Mouse (Mus musculus): Measurements from ENCODE around the gene Timmdc1.
"Not testable (repeated sequence)": the region's sequence is repeated elsewhere in the genome, so short reads cannot be mapped to it uniquely, and the experiment has no call there.

Timmdc1 gene

DNA sequence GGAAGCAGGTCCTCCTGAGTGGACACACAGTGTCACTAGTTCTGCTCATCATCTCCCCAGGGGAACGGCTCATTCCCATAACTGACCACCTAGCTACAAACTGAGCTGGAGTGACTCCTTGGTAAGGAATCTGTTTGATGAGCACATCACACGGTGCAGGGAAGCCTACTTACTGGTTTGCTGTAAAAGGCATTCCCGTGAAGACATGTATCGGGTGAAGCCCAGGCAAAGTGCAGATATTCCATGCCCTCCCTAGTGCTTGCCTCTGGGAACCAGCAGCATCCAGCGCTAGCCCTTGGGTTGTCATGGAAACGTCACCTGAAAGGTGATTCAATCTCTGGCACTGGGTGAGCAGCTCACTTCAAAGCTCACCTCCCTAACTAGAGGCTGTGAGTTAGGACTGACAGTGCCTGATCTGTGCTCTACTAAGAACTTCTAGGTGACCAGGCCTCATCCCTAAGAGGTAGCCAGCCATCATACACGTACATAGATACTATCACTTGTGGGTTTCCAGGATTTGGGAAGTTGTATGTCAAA is 25.8 kb downstream of the Timmdc1 start:
- no peak for DNase-seq (ENCODE audit: low read depth, low spot score)

DNA sequence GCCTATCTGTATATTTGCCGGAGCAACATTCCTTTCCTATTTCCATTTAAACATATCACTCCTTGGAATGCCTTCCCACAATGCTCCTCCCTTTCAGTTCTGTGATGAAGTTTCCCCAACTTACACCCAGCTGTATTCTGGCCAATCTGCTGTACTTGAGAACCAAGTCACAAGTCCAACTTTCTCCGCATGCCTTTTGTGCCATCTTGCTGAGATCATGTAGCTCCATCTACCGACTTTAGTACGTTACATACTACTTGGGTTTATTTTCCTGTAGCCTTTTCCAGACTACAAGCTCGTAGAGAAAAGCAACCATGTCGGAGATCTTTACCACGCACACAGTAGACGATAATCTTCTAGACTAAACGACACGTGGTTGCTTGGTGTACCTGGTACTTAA is 28.6 kb downstream of the Timmdc1 start:
- peak; percentile 22 for DNase-seq (ENCODE audit: low read depth, low spot score)

DNA sequence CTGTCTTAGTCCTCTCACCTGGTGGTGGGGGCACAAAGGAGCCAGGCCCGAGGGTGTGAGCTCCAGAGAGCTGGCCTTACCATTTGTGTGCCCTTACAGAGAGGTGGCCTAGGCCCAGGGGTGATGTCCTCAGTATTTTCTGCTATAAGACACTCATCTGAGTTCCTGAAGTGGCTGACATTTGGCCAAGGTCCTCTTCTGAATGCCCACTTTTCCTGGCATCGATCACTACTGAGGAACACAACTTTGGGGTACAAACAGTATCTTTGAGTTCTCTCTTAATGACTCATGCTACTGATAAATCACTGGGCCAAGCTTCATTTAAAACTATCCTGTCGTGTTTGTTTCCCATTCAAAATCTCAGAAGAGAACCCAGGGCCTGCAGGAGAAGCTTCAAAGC is 29.9 kb downstream of the Timmdc1 start:
- no peak for DNase-seq (ENCODE audit: low read depth, low spot score)

DNA sequence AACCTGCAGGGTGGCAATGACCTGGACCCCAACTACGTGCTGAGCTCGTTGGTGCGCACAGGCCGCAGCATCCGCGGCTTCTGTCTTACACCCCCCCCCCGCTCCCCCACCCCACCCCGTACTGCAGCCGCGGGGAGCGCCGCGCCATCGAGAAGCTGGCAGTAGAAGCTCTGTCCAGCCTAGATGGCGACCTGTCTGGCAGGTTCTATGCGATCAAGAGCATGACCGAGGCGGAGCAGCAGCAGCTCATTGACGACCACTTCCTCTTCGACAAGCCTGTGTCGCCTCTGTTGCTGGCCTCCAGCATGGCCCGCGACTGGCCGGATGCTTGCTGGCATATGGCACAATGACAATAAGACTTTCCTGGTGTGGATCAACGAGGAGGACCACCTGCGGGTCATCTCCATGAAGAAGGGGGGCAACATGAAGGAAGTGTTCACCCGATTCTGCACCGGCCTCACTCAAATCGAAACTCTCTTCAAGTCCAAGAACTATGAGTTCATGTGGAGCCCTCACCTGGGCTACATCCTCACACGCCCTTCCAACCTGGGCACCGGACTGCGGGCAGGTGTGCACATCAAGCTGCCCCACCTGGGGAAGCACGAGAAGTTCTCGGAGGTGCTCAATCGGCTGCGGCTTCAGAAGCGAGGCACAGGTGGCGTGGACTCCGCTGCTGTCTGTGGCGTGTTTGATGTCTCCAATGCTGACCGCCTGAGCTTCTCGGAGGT is 38.7 kb downstream of the Timmdc1 start:
- no peak for DNase-seq (ENCODE audit: low read depth, low spot score)

DNA sequence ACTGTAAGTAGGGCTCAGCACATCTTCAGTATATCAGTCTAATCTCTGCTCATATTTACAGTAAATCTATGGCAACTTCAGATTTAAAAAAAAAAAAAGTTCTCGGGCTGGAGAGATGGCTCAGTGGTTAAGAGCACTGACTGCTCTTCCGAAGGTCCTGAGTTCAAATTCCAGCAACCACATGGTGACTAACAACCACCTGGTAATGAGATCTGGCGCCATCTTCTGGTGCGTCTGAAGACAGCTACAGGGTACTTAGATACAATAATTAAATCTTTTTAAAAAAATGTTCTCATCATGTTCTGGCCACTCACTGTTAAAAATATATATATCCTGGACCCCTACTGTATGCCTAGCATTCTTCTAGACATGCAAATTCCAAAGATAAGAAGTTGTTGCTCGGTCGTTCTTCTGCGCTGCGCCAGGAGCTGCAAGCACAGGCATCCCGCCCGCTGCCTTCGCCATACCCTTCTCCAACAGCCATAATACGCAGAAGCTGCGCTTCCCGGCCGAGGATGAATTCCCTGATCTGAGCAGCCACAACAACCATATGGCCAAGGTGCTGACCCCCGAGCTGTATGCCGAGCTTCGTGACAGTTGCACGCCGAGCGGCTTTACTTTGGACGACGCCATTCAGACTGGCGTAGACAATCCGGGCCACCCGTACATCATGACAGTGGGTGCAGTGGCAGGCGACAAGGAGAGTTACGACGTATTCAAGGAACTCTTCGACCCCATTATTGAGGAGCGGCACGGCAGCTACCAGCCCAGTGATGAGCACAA is 39.5 kb downstream of the Timmdc1 start:
- peak; percentile 18 for DNase-seq (ENCODE audit: low read depth, low spot score)

DNA sequence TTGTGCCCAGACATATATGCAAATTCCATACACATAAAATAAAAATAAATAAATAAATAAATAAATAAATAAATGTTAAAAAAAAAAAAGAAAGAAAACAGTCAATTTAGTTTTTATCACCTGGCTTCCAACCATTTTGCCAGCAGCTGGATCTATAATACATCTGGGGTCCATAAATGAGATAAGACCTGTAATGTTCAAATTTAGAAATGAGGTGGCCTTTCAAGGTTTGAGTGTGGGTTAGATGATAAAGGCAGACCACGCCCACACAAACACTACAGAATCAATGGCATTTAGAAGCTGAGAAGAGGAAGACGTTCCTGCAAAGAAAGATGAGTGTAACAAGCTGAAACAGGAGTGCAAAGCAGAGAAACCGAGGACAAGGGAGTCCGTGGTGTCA is 41.1 kb downstream of the Timmdc1 start:
- DNase-seq (ENCODE audit: low read depth, low spot score), result no peak

DNA sequence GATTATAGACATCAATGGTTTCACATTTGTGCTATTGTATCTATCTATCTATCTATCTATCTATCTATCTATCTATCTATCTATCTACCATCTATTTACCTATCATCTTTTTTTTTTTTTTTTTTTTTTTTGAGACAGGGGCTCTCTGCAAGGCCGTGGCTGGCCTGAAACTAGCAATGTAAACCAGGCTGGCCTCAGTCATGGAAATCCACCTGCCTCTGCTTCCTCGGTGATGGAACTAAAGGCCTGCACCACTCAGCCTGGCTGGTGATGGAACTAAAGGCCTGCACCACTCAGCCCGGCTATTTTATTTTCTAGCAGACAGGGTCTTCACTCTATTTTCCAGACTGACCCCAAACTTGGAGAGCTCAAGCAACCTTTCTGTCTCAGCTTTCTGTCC is 44.2 kb downstream of the Timmdc1 start:
- DNase-seq (ENCODE audit: low read depth, low spot score), result no peak

DNA sequence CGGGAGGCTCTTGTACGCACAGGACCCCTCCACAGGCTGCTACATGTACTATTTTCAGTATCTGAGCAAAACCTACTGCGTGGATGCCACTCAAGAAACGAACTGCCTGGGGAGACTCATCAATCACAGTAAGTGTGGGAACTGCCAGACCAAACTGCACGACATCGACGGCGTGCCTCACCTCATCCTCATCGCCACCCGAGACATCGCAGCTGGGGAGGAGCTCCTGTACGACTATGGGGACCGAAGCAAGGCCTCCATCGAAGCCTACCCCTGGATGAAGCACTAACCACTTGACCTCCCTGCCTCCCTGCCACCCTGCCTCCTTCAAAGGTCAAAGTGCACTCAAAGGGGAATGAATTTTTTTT is 45.2 kb downstream of the Timmdc1 start:
- not testable (repeated sequence) for DNase-seq (ENCODE audit: low read depth, low spot score)

DNA sequence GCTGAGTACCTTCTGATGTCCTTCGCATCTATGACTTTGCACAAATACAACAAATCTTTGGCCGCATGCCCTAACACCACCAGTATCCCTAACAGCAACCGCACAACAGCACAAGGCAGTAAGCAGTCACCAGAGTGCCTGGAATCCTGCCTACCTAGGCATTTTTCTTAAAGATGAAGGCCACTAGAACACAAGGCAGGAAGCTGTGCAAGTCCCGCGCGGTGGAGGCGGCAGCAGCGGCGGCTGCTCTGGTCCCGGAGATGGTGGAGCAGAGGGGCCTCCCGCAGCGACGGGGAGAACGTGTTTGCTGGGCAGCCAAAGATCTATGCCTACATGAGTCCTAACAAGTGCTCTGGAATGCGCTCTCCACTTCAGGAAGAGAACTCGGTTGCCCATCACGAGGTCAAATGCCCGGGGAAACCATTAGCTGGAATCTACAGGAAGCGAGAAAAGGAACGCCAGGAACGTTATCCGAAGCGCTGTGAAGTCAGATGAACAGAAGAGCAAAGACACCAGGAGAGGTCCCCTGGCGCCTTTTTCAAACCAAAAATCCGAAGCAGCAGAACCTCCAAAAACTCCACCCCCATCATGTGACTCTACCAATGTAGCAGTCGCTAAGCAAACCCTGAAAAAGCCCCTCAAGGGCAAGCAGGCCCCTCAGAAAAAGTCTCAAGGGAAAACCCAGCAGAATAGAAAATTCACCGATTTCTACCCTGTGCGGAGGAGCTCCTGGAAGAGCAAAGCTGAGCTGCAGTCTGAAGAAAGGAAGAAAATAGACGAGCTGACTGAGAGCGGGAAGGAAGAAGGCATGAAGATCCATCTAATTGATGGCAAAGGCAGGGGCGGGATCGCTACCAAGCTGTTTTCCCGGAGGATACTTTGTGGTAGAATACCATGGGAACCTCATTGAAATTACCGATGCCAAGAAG is 45.9 kb downstream of the Timmdc1 start:
- peak; percentile 15 for DNase-seq (ENCODE audit: low read depth, low spot score)

DNA sequence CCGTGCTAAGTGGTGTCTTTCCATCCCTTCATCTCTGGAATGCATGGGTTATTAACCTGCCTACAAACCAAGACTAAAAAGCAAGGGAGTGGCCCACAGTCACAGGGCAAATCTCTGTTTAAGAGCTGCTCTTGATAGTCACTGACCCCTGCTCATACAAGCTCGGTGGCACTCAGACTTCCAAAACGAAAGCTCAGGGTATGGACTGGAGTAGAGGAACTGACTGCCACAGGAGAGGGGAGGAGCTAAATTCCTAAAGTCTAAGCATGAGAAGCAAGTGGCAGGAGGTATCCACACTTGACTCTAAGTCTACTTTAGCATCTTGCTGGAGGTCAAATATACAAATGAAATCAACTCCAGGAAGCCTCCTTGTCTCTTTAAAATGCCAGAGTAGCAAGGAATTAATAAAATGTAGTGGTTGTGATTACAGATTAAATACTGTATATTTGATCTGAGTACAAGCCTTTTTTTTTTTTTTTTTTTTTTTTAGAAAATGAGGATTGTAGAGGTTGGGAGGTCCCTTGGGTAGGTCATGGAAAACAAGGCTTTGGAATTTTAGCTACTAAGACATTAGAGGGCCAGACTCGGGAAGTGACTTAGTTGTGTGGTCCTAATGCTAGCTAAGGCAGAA is 46.7 kb downstream of the Timmdc1 start:
- no peak for DNase-seq (ENCODE audit: low read depth, low spot score)

DNA sequence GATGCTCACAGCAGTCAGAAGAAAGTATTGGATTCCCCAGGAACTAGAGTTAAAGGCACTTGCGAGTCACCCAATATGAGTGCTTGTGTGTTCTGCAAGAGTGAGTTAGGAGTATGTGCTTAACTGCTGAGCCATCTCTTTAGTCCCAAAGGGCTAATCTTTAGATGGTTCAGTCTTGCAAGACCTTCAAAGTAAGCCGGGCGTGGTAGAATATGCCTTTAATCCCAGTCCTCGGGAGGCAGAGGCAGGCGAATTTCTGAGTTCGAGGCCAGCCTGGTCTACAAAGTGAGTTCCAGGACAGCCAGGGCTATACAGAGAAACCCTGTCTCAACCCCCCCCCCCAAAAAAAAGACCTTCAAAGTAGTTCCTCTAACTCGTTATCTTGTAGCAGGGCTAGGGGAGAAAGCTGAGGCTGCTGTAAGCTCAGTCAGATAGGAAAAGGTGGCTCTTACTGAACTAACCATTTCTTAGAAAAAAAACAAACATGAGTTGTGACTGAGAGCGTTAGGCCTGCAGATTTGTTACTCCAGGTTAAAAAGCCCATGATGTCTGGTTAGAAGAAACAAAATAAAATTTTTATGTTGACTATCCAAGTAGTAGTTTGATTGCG is 47.7 kb downstream of the Timmdc1 start:
- DNase-seq (ENCODE audit: low read depth, low spot score), result no peak

DNA sequence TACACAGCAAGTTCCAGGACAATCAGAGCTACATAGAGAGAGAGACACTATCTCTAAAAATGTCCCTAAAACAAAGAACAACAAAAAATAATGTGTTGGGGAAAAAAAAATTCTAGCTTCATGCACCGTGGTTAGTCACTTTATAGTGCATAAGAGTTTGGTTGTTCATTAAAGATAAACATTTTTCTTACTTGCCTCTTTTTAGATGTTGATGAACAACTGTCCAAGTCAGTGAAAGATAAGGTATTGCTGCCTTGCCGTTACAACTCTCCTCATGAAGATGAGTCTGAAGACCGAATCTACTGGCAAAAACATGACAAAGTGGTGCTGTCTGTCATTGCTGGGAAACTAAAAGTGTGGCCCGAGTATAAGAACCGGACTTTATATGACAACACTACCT is 48.8 kb downstream of the Timmdc1 start:
- DNase-seq (ENCODE audit: low read depth, low spot score), result no peak

DNA sequence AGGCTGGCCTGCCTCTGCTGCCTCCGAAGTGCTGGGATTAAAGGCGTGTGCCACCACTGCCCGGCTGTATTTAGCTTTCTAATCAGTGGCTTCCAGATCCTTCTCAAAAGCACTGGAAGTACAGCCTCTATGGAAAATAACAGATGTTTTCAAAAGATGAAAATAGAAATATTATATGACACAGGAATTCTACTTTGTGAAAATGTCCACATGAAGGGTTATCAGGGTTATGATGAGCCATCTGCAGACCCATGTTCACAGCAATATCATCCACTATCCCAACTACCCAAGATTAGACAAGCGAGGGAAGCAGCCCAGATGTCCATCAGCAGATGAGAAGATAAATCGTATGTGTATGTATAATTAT is 50.0 kb downstream of the Timmdc1 start:
- no peak for DNase-seq (ENCODE audit: low read depth, low spot score)

DNA sequence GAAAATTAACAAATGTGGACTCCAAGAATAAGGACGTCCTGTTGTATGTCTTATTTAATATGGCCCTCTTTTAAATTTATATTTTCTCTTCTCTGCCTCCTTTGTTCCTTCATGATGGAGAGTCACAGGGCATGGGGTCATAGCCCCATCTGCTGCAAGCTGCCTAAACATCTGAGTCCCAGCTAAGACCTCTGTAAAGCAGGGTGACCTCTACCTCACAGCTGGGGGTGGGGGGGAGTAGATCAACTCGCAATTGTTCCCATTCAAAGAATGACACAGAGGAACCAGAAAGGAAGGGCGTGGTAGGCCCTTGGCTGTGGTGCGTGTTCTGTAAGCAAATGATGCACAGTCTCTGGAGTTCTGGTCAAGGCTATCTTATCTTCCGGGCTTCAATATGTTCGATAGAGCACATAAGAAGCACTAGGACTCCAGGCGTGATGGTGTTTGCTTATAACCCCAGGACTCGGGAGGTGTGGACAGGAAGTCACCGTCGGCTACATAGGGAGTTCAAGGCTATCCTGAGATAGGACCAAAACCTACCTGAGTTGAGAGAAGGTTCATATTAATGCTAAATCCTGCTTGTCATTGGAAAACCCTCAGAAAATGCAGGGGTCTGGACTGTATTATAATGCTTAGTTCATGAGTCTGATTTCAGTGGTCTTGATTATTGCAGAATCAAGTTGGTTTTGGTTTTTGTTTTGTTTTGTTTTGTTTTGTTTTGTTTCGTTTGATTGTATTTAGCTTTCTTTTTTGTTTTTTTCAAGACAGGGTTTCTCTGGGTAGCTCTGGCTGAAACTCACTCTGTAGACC is 50.6 kb downstream of the Timmdc1 start:
- DNase-seq (ENCODE audit: low read depth, low spot score), result no peak

DNA sequence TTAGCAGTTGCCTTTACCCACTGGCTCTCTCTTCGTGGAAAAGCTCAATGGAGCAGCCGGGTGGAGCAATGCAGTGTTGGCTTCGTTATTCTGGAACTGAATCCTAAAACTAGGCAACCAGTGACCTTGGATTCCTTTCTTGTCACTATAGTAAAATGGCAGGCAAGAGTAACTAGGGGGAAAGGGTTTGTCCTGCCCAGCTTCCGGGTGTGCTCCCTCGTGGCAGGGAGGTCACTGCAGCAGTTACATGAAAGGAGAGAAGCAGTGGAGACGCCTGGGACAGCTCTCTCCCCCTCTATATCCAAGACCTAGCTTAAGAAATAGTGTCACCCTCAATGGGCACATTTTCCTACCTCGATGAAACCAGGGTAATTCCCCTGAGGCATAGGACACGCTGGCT is 53.0 kb downstream of the Timmdc1 start:
- DNase-seq (ENCODE audit: low read depth, low spot score), result no peak

DNA sequence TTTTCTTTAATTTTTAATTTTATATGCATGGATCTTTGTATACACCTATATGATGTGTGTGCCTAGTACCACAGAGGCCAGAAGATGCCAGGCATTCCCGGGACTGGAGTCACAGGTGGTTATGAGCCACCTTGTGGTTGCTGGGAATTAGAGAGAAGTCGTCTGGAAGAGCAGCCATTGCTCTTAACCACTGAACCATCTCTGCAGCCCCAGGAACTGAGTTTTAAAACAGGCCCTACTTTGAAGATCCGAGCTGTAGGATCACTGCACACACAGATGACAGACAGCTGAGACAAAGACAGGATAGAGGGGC is 53.8 kb downstream of the Timmdc1 start:
- no peak for DNase-seq (ENCODE audit: low read depth, low spot score)

DNA sequence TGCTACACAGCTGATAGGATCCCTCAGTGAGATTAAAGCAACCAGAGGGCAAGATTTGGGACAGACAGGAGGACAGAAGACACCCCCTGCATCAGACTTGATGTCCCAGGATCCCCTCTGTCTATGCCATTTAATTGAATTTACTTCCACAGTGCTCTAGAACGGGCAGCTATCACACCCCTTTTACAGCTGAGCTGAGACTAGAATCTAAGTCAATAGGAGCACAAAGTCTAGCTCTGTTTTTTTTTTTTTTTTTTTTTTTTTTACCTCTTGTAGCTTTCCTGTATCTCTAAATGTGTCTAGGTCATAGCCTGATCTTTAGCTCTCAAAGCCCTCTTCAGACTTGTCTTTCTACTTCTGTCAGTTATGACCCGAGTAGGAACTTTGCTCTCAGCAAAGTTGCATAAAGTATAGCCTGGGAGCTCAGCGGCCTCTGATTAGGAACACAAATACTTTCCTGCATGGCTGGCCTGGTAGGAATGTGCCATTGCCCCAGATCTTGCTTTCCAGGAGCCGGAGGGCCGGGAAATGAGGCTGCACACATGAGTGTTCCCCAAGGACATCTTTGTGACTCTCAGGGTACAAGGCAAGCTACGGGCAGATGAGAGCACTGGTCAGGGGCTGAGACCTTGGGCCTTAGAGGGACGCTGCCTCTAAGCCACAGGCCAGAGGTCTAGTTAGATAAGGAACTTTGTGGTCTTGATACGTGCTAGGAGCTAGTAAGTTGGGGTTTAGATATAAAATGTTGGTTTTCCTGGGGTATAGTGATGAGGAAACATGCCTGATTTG is 54.4 kb downstream of the Timmdc1 start:
- no peak for DNase-seq (ENCODE audit: low read depth, low spot score)

DNA sequence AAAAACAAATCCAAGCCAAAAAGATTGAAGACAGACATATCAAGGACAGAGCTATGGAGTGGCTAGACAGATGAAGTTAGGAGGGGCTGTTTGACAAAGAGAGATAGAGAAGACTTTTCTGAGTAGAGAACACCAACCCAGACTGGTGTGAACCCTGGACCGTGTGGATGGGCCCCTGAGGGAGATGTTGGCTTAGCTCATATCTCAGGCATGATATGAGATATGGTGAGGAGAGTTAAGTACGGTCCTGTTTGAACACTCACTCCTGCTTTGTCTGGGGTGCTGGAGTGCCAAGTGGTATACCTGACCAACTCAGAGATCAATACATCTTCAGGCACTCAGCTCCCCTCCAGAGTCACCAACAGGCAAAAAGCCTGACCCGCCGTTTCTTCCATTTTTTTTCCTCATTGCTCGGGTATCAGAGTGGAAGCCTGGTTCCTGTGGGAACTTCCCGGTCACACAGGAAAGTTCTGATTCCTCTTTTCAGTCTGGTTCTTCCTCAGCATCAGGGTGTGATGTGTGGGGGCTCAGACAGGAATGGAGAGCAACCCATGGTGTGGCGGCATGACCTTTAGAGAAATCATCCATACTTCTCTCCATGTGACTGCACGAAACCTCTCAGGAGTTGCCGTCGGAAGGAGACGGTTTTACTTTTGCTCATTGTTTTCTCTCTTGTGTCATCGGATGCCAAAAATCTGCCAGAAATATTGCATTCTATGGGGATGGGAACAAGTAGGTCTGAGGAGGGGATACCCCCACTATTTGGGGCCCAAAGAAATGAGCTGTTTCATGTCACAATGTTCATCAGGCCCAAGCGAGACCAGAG is 55.2 kb downstream of the Timmdc1 start:
- DNase-seq (ENCODE audit: low read depth, low spot score), result no peak

DNA sequence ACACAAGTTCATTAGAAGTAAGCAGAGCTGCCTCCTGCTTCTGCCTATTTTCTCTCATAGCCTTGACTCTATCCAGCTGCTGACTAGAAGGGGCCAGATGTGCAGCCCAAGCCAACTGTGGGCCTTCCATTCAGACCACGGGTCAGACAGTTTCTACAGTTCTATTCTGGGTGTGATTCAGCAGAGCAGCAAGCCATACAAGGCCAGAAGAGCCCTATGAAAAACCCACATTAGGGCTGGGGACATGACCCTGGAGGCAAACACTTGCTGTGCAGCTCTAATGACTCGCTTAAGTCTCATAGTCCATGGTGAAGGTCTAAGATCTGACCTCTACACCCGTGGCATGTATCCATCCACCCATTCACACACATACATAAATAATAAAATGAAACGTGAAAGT is 56.4 kb downstream of the Timmdc1 start:
- DNase-seq (ENCODE audit: low read depth, low spot score), result no peak

All from skeletal muscle tissue, adult 2 months (tissue).